Mouse (Mus musculus) lung, postnatal 0 days (tissue): Measurements from ENCODE around the gene Prkcz.

ENCODE experiments used
- CTCF ChIP-seq: IDR thresholded peaks from 2 replicates; pipeline ENCODE4 v1.5.1; 2016; ENCODE audit warnings: antibody characterized with exemption, mild to moderate bottlenecking
- EP300 ChIP-seq: IDR thresholded peaks from 2 replicates; pipeline ENCODE4 v1.6.1; 2016; ENCODE audit warnings: antibody characterized with exemption, mild to moderate bottlenecking, control low read depth

DNA sequence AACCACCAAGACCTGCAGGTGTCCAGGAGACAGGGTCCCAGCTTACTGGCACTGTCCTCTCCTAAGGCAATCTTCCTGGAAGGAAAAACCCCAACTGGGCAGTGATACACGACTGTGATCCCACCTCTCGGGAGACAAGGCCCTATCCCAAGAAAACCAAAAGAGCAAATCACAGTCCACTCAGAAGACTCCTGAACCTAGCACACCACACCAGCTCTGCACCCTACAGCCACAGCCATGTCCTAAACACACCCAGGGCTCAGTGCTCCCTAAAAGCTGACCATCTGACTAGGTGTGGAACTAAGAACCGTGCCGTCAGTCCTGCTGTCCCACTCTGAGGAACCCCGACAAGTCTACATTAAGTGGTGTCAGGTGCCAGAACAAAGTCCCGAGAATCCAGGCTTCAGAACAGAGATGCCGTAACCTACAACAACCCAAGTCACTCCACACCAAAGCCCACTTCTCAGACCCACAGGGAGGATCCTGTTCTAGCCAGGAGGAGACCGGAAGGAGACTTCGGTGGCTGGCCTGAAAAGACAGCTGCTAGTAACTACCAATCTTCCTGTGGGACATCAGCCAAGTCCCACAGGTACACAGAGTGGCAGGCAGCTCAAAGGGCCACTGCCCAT, 142.9 kb downstream of the Prkcz start:
- TF ChIP-seq CTCF = no peak
- TF ChIP-seq EP300 = no peak
